ENCODE assay signal across 10 mouse cellular contexts in genomic region chr14:20116149-20116605, GRCm38 (mm10). TPM values are rescaled to one million over a fixed set of nuclear protein-coding genes. Genes with fewer than 3 reads are reported as not detected.
DNase-seq lines count a peak whose midpoint lies in the region; ATAC-seq and TF ChIP-seq lines count a peak whose summit lies in the region.
"Had no signal": no experiment of that assay in that cellular context is flagged by ENCODE, and none has a peak within 500 bp of the region (broad histone marks: within the 10 kb centered on the region; RNA-seq: fewer than 3 reads in every experiment).

No protein-coding gene starts in this region.

- H3K4me1 ChIP-seq in intestine, embryonic 15.5 days (replicated peaks) = no peaks in the 10 kb centered on the region
- 0 out of 2 replicates have a peak, but pooled peaks cover 4% of the 10 kb centered on the region for H3K4me1 ChIP-seq in intestine, embryonic 16.5 days (ENCODE audit: control insufficient read depth, insufficient read depth, low read length)
- H3K4me1 ChIP-seq in embryonic facial prominence, embryonic 12.5 days = 0 out of 2 replicates have a peak, but pooled peaks cover 2% of the 10 kb centered on the region
- no peaks in the 10 kb centered on the region for H3K4me1 ChIP-seq in liver, postnatal 0 days (ENCODE audit: insufficient read depth)

- H3K27me3 ChIP-seq in intestine, embryonic 15.5 days (replicated peaks) = no peaks in the 10 kb centered on the region
- no peaks in the 10 kb centered on the region for H3K27me3 ChIP-seq in intestine, embryonic 16.5 days (replicated peaks; ENCODE audit: control insufficient read depth, insufficient read depth, low read length)
- no peaks in the 10 kb centered on the region for H3K27me3 ChIP-seq in embryonic facial prominence, embryonic 12.5 days
- H3K27me3 ChIP-seq in liver, postnatal 0 days (ENCODE audit: insufficient read depth, low read length) = no peaks in the 10 kb centered on the region
- H3K27me3 ChIP-seq: liver, embryonic 15.5 days had no signal

- TF ChIP-seq CTCF in liver, postnatal 0 days (IDR thresholded peaks at IDR 0.05; ENCODE audit: low read depth) = no peak

- H3K9ac ChIP-seq in intestine, embryonic 15.5 days = no peak overlapping the region
- no peak overlapping the region for H3K9ac ChIP-seq in intestine, embryonic 16.5 days (ENCODE audit: low read depth, low read length)
- no peak overlapping the region for H3K9ac ChIP-seq in embryonic facial prominence, embryonic 12.5 days
- H3K9ac ChIP-seq in liver, postnatal 0 days (replicated peaks) = no peak overlapping the region
- H3K9ac ChIP-seq: liver, embryonic 15.5 days had no signal

- peak; percentile 81 for DNase-seq in kidney, adult 9 months
- peak; percentile 50 for DNase-seq in lung, postnatal 25 days (ENCODE audit: low spot score)
- DNase-seq in spleen, adult 12 weeks (ENCODE audit: low spot score) = no peak
- DNase-seq in liver, postnatal 0 days = no peak

- WGBS in intestine, embryonic 15.5 days = 40% methylated on average over 9 of the region's 9 CpGs
- WGBS in intestine, embryonic 16.5 days = 48% methylated on average over 9 of the region's 9 CpGs
- WGBS in embryonic facial prominence, embryonic 12.5 days = 41% methylated on average over 9 of the region's 9 CpGs
- 62% methylated on average over 9 of the region's 9 CpGs for WGBS in liver, postnatal 0 days (ENCODE audit: insufficient replicate concordance)

- ATAC-seq in intestine, embryonic 15.5 days = peak; percentile 31; the same call in 1 of the 2 replicates
- ATAC-seq in intestine, embryonic 16.5 days = no peak; the same call in 1 of the 2 replicates
- 0 out of 2 replicates have a peak, but pooled peaks have one; percentile 25 for ATAC-seq in embryonic facial prominence, embryonic 12.5 days (ENCODE audit: insufficient number of reproducible peaks, insufficient read depth, low FRiP score, low TSS enrichment)
- no peak for ATAC-seq in liver, postnatal 0 days
- no peak for ATAC-seq in megakaryocyte-erythroid progenitor cell, adult 5-6 weeks (replicated peaks; ENCODE audit: low FRiP score, low TSS enrichment, poor library complexity, severe bottlenecking)

- H3K4me2 ChIP-seq in intestine, embryonic 15.5 days (replicated peaks) = no peak overlapping the region
- no peak overlapping the region for H3K4me2 ChIP-seq in intestine, embryonic 16.5 days (ENCODE audit: low read depth, low read length)
- no peak overlapping the region for H3K4me2 ChIP-seq in embryonic facial prominence, embryonic 12.5 days (replicated peaks)
- no peak overlapping the region for H3K4me2 ChIP-seq in liver, postnatal 0 days (ENCODE audit: low read depth, low read length)
- H3K4me2 ChIP-seq: liver, embryonic 15.5 days had no signal

- TF ChIP-seq EP300 in liver, postnatal 0 days (IDR thresholded peaks at IDR 0.05; ENCODE audit: low read depth) = no peak

- no peaks in the 10 kb centered on the region for H3K9me3 ChIP-seq in intestine, embryonic 15.5 days
- H3K9me3 ChIP-seq in intestine, embryonic 16.5 days (ENCODE audit: control insufficient read depth, low read length) = no peaks in the 10 kb centered on the region
- no peaks in the 10 kb centered on the region for H3K9me3 ChIP-seq in embryonic facial prominence, embryonic 12.5 days
- no peaks in the 10 kb centered on the region for H3K9me3 ChIP-seq in liver, postnatal 0 days (ENCODE audit: low read length)
- H3K9me3 ChIP-seq: liver, embryonic 15.5 days had no signal

- H3K36me3 ChIP-seq in intestine, embryonic 15.5 days = no peaks in the 10 kb centered on the region
- no peaks in the 10 kb centered on the region for H3K36me3 ChIP-seq in intestine, embryonic 16.5 days (ENCODE audit: control insufficient read depth, insufficient read depth, low read length)
- H3K36me3 ChIP-seq in embryonic facial prominence, embryonic 12.5 days = no peaks in the 10 kb centered on the region
- H3K36me3 ChIP-seq in liver, postnatal 0 days (replicated peaks; ENCODE audit: insufficient read depth, low read length) = no peaks in the 10 kb centered on the region
- H3K36me3 ChIP-seq: liver, embryonic 15.5 days had no signal

- no peak overlapping the region for H3K4me3 ChIP-seq in intestine, embryonic 15.5 days (replicated peaks)
- H3K4me3 ChIP-seq in intestine, embryonic 16.5 days (ENCODE audit: low read length) = no peak overlapping the region
- no peak overlapping the region for H3K4me3 ChIP-seq in embryonic facial prominence, embryonic 12.5 days
- no peak overlapping the region for H3K4me3 ChIP-seq in liver, postnatal 0 days (ENCODE audit: low read depth, low read length)
- H3K4me3 ChIP-seq: erythroblast, embryonic 14.5 days; liver, embryonic 15.5 days had no signal

- H3K27ac ChIP-seq in intestine, embryonic 15.5 days = no peak overlapping the region
- H3K27ac ChIP-seq in intestine, embryonic 16.5 days (ENCODE audit: low read length) = no peak overlapping the region
- no peak overlapping the region for H3K27ac ChIP-seq in embryonic facial prominence, embryonic 12.5 days
- no peak overlapping the region for H3K27ac ChIP-seq in liver, postnatal 0 days (ENCODE audit: low read depth)
- H3K27ac ChIP-seq: liver, embryonic 15.5 days had no signal

RNA-seq across cellular contexts. Expression of gene Saysd1, which starts 22.2 kb away (rescaled TPM):
- 15.8 and 16.8 TPM in 2 replicates for polyA plus RNA-seq in intestine, embryonic 15.5 days (2015; fragmentation: Nextera tagmentation; extraction: Ambion mirVana)
- 20.2 and 21.5 TPM in 2 replicates for polyA plus RNA-seq in intestine, embryonic 16.5 days (2015; fragmentation: Nextera tagmentation; extraction: Ambion mirVana)
- 11.0 and 11.5 TPM in 2 replicates for polyA plus RNA-seq in embryonic facial prominence, embryonic 12.5 days (2016; fragmentation: Nextera tagmentation; extraction: Ambion mirVana)
- polyA plus RNA-seq in liver, postnatal 0 days (2015; fragmentation: Nextera tagmentation; extraction: Ambion mirVana) = 9.6 and 11.0 TPM in 2 replicates
- total RNA-seq in megakaryocyte-erythroid progenitor cell, adult 5-6 weeks (2014; fragmentation: Nextera tagmentation) = 2.1 and 3.9 TPM in 2 replicates
- total RNA-seq in megakaryocyte-erythroid progenitor cell, adult 5-6 weeks (2017) = 1.6 and 2.1 TPM in 2 replicates

Comparison
In these comparisons a context has a peak if more than half of its experiments do, and no peak if none do; other contexts are left out.
1. ATAC-seq: peak in intestine, embryonic 15.5 days (single experiment) and embryonic facial prominence, embryonic 12.5 days (single experiment); none in intestine, embryonic 16.5 days (single experiment), liver, postnatal 0 days (single experiment) and megakaryocyte-erythroid progenitor cell, adult 5-6 weeks (single experiment).
2. DNase-seq: peak in kidney, adult 9 months (single experiment) and lung, postnatal 25 days (single experiment); none in spleen, adult 12 weeks (single experiment) and liver, postnatal 0 days (single experiment).